Mouse (Mus musculus): ENCODE results near the gene Acoxl.

Gene Acoxl

GRCm38 (mm10) chr2:128145433-128145832 is 306.8 kb downstream of the Acoxl start:
- no peak for DNase-seq (ENCODE audit: low read depth)

GRCm38 (mm10) chr2:128149596-128149995 is 310.9 kb downstream of the Acoxl start:
- DNase-seq (ENCODE audit: low read depth) = no peak

- no peak for DNase-seq (ENCODE audit: low read depth)
These were observed 313.5 kb downstream of the Acoxl start for GRCm38 (mm10) chr2:128152211-128152610.

GRCm38 (mm10) chr2:128152845-128153550 is 314.3 kb downstream of the Acoxl start:
- peak; percentile 59 for DNase-seq (ENCODE audit: low read depth)

- DNase-seq (ENCODE audit: low read depth) = peak; percentile 56
These were observed 314.9 kb downstream of the Acoxl start for GRCm38 (mm10) chr2:128153551-128153910.

GRCm38 (mm10) chr2:128155412-128156066 is 316.9 kb downstream of the Acoxl start:
- peak; percentile 38 for DNase-seq (ENCODE audit: low read depth)

GRCm38 (mm10) chr2:128156067-128156462 is 317.4 kb downstream of the Acoxl start:
- DNase-seq (ENCODE audit: low read depth) = peak; percentile 35

GRCm38 (mm10) chr2:128156557-128157412 is 318.1 kb downstream of the Acoxl start:
- peak; percentile 67 for DNase-seq (ENCODE audit: low read depth)

- DNase-seq (ENCODE audit: low read depth) = peak; percentile 64
These were observed 320.2 kb downstream of the Acoxl start for GRCm38 (mm10) chr2:128158734-128159410.

- DNase-seq (ENCODE audit: low read depth) = peak; percentile 49
These were observed 321.0 kb downstream of the Acoxl start for GRCm38 (mm10) chr2:128159619-128160125.

GRCm38 (mm10) chr2:128163177-128163576 is 324.5 kb downstream of the Acoxl start:
- no peak for DNase-seq (ENCODE audit: low read depth)

- DNase-seq (ENCODE audit: low read depth) = no peak
These were observed 328.1 kb downstream of the Acoxl start for GRCm38 (mm10) chr2:128166623-128167423.

GRCm38 (mm10) chr2:128167930-128168329 is 329.3 kb downstream of the Acoxl start:
- DNase-seq (ENCODE audit: low read depth) = peak; percentile 37

GRCm38 (mm10) chr2:128169486-128169885 is 330.8 kb downstream of the Acoxl start:
- no peak for DNase-seq (ENCODE audit: low read depth)

GRCm38 (mm10) chr2:128169972-128170371 is 331.3 kb downstream of the Acoxl start:
- DNase-seq (ENCODE audit: low read depth) = no peak

- DNase-seq (ENCODE audit: low read depth) = no peak
These were observed 331.9 kb downstream of the Acoxl start for GRCm38 (mm10) chr2:128170614-128171013.

- no peak for DNase-seq (ENCODE audit: low read depth)
These were observed 333.6 kb downstream of the Acoxl start for GRCm38 (mm10) chr2:128172266-128172665.
